Mouse (Mus musculus) cortical plate, adult 2 months (tissue): Measurements from ENCODE around the gene Nr1h2.

Experiments
- CTCF ChIP-seq: fragments of 200-500 bp; IDR thresholded peaks from 2 replicates; pipeline ENCODE4 v1.5.1; 2011; ENCODE audit warnings: mild to moderate bottlenecking, control low read depth, low read length; ENCODE audit not compliant: insufficient read depth; ENCODE audit errors: extremely low read depth
- POLR2A ChIP-seq: fragments of 200-500 bp; IDR thresholded peaks from 2 replicates; pipeline ENCODE4 v1.6.1; 2011; ENCODE audit warnings: mild to moderate bottlenecking, low read length, control low read depth; ENCODE audit not compliant: insufficient read depth; ENCODE audit errors: extremely low read depth

DNA sequence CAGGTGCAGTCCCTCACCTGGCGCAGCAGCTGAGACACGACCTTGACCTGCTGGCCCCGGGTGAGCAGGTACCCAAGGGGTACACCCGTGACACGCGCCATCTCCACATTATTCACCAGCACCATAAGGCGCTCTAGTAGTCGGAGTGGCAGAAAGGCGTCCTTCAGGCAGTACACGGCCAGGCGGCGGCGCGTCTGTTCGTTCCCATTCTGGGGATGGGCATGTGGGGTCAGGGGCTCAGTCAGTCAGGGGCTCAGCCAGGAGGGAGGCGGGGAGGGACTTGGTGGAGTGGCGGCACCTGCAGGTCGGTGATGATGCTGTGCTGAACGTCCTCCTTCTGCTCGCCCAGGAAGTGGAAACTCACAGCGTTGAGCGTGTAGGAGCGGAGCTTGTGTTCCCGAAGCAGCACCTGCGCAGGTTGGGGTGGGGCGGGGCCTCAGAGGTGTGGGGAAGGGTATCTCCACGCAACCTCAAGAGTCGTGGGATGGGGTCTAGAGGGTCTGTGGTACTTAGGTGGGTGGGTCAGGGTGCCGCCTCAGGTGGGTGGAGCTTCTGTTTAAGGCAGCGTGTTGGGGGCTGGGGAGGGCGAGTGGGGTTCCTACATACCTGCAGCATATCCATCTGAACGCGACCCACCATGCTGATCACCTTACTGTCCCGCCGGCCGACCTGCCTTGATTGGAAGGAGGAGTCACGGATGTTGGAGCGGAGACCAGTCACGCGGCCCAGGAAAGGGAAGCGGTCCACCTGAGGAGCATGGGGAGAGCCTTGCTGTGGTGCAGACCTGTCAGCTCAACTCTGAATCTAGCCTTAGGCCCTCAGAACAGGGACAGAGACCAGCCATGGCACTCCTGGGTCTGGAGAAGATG lies 14.8 kb downstream of the Nr1h2 start:
- no peak for TF ChIP-seq CTCF
- no peak for TF ChIP-seq POLR2A
